Mouse (Mus musculus) midbrain, embryonic 15.5 days (tissue): ENCODE results near the gene Napa. TPM values are rescaled to one million over a fixed set of nuclear protein-coding genes. Genes with fewer than 3 reads are reported as not detected.
A peak's percentile ranks its signal among the peaks of the same experiment; 100 is the strongest.

Experiments used
- ATAC-seq: fragments of 200-750 bp; cut with Nextera tagmentation; replicated peaks from 2 replicates; pipeline ENCODE4 v1.8.0; 2017; ENCODE audit warnings: moderate TSS enrichment
- H3K27ac ChIP-seq: fragments of 300-500 bp; sonication (generic); 2 replicates; pipeline ENCODE4 v1.5.1; 2015; ENCODE audit warnings: mild to moderate bottlenecking, inconsistent platforms
- H3K27me3 ChIP-seq: fragments of 300-500 bp; sonication (generic); replicated peaks from 2 replicates; pipeline ENCODE4 v1.6.1; 2015; ENCODE audit warnings: inconsistent platforms
- H3K36me3 ChIP-seq: fragments of 300-500 bp; sonication (generic); replicated peaks from 2 replicates; pipeline ENCODE4 v1.6.1; 2015; ENCODE audit warnings: inconsistent platforms
- H3K4me1 ChIP-seq: fragments of 300-500 bp; sonication (generic); 2 replicates; pipeline ENCODE4 v1.6.1; 2015; ENCODE audit warnings: inconsistent platforms
- H3K4me2 ChIP-seq: fragments of 300-500 bp; sonication (generic); 2 replicates; pipeline ENCODE4 v1.6.1; 2015; ENCODE audit warnings: inconsistent platforms, mild to moderate bottlenecking, moderate library complexity
- H3K4me3 ChIP-seq: fragments of 300-500 bp; sonication (generic); 2 replicates; pipeline ENCODE4 v1.5.1; 2015; ENCODE audit warnings: mild to moderate bottlenecking, inconsistent platforms
- H3K9ac ChIP-seq: fragments of 300-500 bp; sonication (generic); 2 replicates; pipeline ENCODE4 v1.6.1; 2015; ENCODE audit warnings: mild to moderate bottlenecking, inconsistent platforms
- H3K9me3 ChIP-seq: fragments of 300-500 bp; sonication (generic); 2 replicates; pipeline ENCODE4 v1.6.1; 2016; ENCODE audit warnings: inconsistent platforms
- WGBS: fragments of 180-500 bp; shearing (Covaris S2); methylation state at CpG from one replicate; pipeline ENCODE4 v1.1.7; 2015; ENCODE audit warnings: mixed read lengths; 5-methylcytosine and 5-hydroxymethylcytosine counted together
- polyA plus RNA-seq: library from polyadenylated mRNA; unstranded; fragments of >200 nt; fragmentation: Nextera tagmentation; extraction: Ambion mirVana; gene quantifications from 2 replicates; pipeline ENCODE4 v1.2.1, GENCODE M21; 2015

Napa gene
- polyA plus RNA-seq, 1 experiment from 2014 or later: 224 TPM

DNA sequence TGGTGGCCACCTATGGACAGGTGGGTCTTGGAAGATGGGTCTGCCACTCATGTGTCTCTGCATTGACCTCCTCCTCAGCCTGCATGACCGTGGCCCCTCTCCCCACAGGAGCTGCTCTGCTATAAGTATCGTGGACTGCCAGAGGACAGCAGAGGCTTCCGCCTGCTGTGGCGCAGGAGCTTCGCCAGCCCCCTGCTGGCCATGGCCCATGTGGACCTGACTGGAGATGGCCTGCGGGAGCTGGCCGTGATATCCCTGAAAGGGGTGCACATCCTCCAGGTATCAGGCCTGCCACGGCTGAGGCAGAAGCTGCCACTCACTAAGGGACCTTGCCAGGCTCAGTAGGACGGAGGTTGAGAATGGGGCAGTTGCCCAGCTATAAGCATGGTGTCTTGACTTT is 27.6 kb downstream of the Napa start:
- no peak for ATAC-seq
- WGBS: 81% methylated on average over 9 of the region's 9 CpGs
- H3K9ac ChIP-seq: no peak overlapping the region

DNA sequence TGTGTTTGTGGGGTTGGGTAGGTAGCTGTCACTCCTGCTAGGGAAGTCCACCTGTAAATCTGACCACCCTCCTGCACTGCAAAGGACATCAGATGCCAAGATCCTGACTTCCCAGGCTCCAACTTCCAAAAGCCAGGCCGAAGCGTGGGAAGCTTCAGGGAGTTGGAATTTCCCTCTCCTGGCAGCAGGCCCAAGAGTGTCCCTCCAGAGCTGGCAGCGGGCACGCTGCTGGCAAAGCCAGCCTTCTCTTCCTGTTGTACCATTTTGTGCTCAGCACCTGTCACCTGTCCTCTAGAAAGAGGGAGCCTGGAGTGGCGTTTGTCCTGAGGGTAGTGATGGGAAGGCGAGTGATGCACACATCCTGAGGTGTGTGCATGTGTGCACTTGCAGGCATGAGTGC is 30.1 kb downstream of the Napa start:
- H3K4me2 ChIP-seq: no peak overlapping the region
- no peaks in the 10 kb centered on the region for H3K27me3 ChIP-seq
- 0 out of 2 replicates have a peak overlapping the region, but pooled peaks have one; percentile 80 for H3K27ac ChIP-seq
- H3K9me3 ChIP-seq: no peaks in the 10 kb centered on the region
- H3K36me3 ChIP-seq: 0 out of 2 replicates have a peak, but pooled peaks cover 9% of the 10 kb centered on the region
- no peak overlapping the region for H3K9ac ChIP-seq
- no peak for ATAC-seq
- H3K4me3 ChIP-seq: no peak overlapping the region
- H3K4me1 ChIP-seq: peaks cover 46% of the 10 kb centered on the region
- WGBS: 78% methylated on average over 6 of the region's 6 CpGs

More for the DNA sequence above, 27.6 kb downstream of the Napa start:
- H3K36me3 ChIP-seq: 0 out of 2 replicates have a peak, but pooled peaks cover 9% of the 10 kb centered on the region
- H3K4me2 ChIP-seq: no peak overlapping the region
- H3K9me3 ChIP-seq: no peaks in the 10 kb centered on the region
- peaks cover 22% of the 10 kb centered on the region for H3K4me1 ChIP-seq
- no peak overlapping the region for H3K27ac ChIP-seq
- no peak overlapping the region for H3K4me3 ChIP-seq
- H3K27me3 ChIP-seq: no peaks in the 10 kb centered on the region

DNA sequence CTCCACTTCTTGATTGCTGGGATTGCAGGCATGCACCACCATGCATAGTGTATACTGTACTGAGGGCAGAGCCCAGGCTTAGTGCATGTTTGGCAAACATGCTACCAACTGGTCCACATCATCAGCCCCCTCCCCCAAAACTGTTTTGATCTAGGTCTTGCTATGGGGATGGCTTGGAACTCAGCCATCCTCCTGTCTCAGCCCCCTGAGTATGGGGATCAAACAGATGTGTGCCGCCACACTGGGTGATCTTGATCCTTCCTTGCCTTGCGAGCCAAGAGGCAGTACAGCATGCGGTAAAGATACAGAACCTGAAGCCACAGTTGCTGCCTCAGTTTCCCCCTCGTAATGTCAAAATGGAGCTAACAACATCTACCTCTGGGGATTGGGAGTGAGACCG is 30.6 kb downstream of the Napa start:
- no peak for ATAC-seq
- peak overlapping the region; percentile 78 for H3K9ac ChIP-seq

GRCm38 (mm10) chr7:16129421-16129845 is 31.2 kb downstream of the Napa start, which contains the start of gene Slc8a2:
TSS of gene Slc8a2 (plus strand) at chr7:16129826.
- no peaks in the 10 kb centered on the region for H3K9me3 ChIP-seq
- H3K9ac ChIP-seq: peak within 1 kb of the TSS; percentile 78
- H3K4me3 ChIP-seq: peak within 1 kb of the TSS; percentile 64
- peak within 1 kb of the TSS; percentile 80 for H3K27ac ChIP-seq
- 2% methylated on average over 12 of the region's 12 CpGs for WGBS
- H3K27me3 ChIP-seq: no peaks in the 10 kb centered on the region
- peak; percentile 89 for ATAC-seq
- peaks cover 57% of the 10 kb centered on the region for H3K4me1 ChIP-seq
- H3K36me3 ChIP-seq: 0 out of 2 replicates have a peak, but pooled peaks cover 6% of the 10 kb centered on the region
- H3K4me2 ChIP-seq: peak within 1 kb of the TSS; percentile 73

More for the DNA sequence above, 30.6 kb downstream of the Napa start:
- peak overlapping the region; percentile 80 for H3K27ac ChIP-seq
- no peaks in the 10 kb centered on the region for H3K9me3 ChIP-seq
- peak overlapping the region; percentile 73 for H3K4me2 ChIP-seq
- WGBS: 67% methylated on average over 5 of the region's 5 CpGs
- peaks cover 52% of the 10 kb centered on the region for H3K4me1 ChIP-seq
- no peaks in the 10 kb centered on the region for H3K27me3 ChIP-seq
- H3K4me3 ChIP-seq: peak overlapping the region; percentile 64
- 0 out of 2 replicates have a peak, but pooled peaks cover 9% of the 10 kb centered on the region for H3K36me3 ChIP-seq

DNA sequence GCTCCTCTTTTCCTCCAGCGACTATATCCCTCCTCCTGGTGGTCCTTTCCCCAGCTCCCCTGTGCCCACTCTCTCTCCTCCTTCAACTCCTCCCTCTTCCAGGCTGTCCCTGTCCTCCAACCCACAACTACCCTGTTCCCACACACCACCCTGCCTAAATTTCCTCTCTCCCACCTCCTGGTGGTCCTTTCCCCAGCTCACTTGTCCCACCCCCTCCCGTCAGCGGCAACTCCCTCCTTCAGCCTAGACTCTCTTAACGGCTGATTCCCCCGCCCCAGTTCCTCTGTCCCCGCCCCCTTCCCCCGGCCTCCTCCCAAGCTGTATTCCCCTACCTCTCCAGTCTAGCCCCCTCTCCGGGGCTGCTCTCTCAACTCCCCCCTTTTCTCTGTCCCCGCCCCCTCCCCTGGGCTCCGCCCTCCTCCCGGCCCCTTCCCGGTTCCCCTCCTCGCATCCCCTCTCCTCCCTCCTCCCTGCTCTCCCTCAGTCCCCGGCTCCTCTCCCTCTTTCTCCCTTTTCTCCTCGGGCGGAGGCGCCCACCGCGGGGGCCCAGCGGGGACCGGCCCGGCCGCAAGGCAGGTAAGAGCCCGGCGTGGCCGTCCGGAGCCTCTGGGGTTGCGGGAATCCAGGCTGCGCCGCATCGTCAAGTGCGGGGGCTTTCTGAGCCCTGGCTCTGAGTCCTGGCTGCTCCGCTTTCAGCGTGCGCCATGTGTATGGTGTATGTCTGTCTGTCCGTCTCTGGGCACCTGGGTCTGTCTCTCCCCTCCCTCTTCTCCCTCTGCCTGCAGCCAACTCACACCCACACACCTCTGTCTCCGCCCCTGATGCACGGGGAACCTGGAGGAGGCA is 31.8 kb downstream of the Napa start:
- WGBS: under 1% methylated on average over 36 of the region's 38 CpGs
- 0 out of 2 replicates have a peak, but pooled peaks cover 6% of the 10 kb centered on the region for H3K36me3 ChIP-seq
- peak overlapping the region; percentile 80 for H3K27ac ChIP-seq

DNA sequence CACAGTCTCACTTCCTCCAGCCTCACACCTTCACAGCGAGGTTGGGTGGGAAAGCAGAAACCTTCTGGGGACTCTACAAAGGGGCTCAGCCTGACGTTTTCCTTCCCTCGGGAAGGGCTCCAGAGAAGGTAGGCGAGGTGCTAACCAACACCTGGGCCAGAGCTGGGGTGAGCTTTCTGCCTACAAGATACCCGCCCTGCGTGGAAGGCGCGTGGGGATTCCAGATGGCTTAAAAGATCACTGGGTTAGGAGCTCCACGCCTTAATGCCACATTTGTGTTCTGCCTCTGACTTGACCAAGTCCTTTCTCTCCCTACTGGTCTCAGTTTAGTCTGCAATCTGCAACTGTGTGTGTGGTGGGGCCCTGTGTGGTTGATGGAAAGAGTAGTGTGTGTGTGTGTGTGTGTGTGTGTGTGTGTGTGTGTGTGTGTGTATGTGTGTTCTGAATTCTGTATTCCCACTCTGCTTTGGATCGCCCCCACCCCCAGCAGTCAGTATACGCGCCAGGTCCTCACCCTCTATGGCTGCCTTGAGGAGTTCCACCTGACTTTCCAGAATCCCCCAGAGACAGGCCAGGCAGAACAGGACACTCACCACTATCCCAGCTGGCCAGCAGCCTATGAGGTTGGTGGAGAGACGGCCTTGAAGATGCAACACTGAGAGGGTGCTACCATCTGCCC is 32.8 kb downstream of the Napa start:
- Histone ChIP-seq H3K36me3 (0 out of 2 replicates have a peak, but pooled peaks cover under 1% of the 10 kb centered on the region), H3K27me3 (no peaks in the 10 kb centered on the region), H3K27ac (peak overlapping the region; percentile 80; the same call in 1 of the 2 replicates), H3K4me3 (peak overlapping the region; percentile 64), H3K9ac (peak overlapping the region; percentile 78), H3K9me3 (no peaks in the 10 kb centered on the region), H3K4me1 (peaks cover 67% of the 10 kb centered on the region), H3K4me2 (peak overlapping the region; percentile 73)
- ATAC-seq: no peak
- 33% methylated on average over 13 of the region's 13 CpGs for WGBS

More for the DNA sequence above, 31.8 kb downstream of the Napa start:
- peak overlapping the region; percentile 78 for H3K9ac ChIP-seq
- H3K4me2 ChIP-seq: peak overlapping the region; percentile 73
- H3K4me1 ChIP-seq: peaks cover 64% of the 10 kb centered on the region
- H3K9me3 ChIP-seq: no peaks in the 10 kb centered on the region
- H3K27me3 ChIP-seq: no peaks in the 10 kb centered on the region
- H3K4me3 ChIP-seq: peak overlapping the region; percentile 64
- peak; percentile 79 for ATAC-seq

- Histone ChIP-seq H3K36me3 (no peaks in the 10 kb centered on the region), H3K9ac (no peak overlapping the region; the same call in 1 of the 2 replicates)
- WGBS: 10% methylated on average over 7 of the region's 7 CpGs
Observed at GRCm38 (mm10) chr7:16132161-16132581, 33.9 kb downstream of the Napa start.

DNA sequence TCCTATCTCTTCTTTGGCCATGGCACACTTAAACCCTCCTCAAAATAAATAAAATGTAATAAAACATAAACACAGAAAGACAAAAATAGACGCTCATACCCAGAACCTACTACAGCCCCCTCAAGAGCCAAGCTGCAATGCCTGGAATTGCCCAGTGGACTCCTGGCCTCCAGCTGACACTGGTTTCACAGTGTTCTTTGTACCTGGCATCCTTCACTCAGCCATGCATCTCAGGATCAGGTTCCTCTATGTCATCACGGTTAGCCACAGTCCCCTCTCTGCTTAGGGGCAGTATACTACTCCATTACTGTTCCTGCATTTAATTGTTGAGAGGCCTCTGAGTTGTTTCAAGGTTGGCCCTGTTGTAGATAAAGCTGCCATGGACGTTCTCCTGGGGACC is 34.7 kb downstream of the Napa start:
- ATAC-seq: no peak
- no peaks in the 10 kb centered on the region for H3K27me3 ChIP-seq
- H3K36me3 ChIP-seq: no peaks in the 10 kb centered on the region
- H3K9me3 ChIP-seq: no peaks in the 10 kb centered on the region
- H3K4me3 ChIP-seq: no peak overlapping the region
- no peak overlapping the region for H3K4me2 ChIP-seq
- peaks cover 67% of the 10 kb centered on the region for H3K4me1 ChIP-seq
- no peak overlapping the region for H3K9ac ChIP-seq
- WGBS: 69% methylated on average over 3 of the region's 3 CpGs
- no peak overlapping the region for H3K27ac ChIP-seq

More at GRCm38 (mm10) chr7:16132161-16132581, 33.9 kb downstream of the Napa start:
- no peaks in the 10 kb centered on the region for H3K9me3 ChIP-seq
- peaks cover 67% of the 10 kb centered on the region for H3K4me1 ChIP-seq
- ATAC-seq: no peak
- peak overlapping the region; percentile 2; the same call in 1 of the 2 replicates for H3K4me3 ChIP-seq
- H3K27me3 ChIP-seq: no peaks in the 10 kb centered on the region
- peak overlapping the region; percentile 73 for H3K4me2 ChIP-seq
- H3K27ac ChIP-seq: no peak overlapping the region

- Histone ChIP-seq H3K9me3 (no peaks in the 10 kb centered on the region), H3K4me3 (no peak overlapping the region), H3K4me2 (no peak overlapping the region), H3K27me3 (no peaks in the 10 kb centered on the region), H3K4me1 (peaks cover 60% of the 10 kb centered on the region), H3K27ac (no peak overlapping the region), H3K9ac (no peak overlapping the region), H3K36me3 (no peaks in the 10 kb centered on the region)
- ATAC-seq: no peak
- WGBS: 92% methylated on average over 9 of the region's 9 CpGs
Observed at GRCm38 (mm10) chr7:16133691-16134090, 35.4 kb downstream of the Napa start.

DNA sequence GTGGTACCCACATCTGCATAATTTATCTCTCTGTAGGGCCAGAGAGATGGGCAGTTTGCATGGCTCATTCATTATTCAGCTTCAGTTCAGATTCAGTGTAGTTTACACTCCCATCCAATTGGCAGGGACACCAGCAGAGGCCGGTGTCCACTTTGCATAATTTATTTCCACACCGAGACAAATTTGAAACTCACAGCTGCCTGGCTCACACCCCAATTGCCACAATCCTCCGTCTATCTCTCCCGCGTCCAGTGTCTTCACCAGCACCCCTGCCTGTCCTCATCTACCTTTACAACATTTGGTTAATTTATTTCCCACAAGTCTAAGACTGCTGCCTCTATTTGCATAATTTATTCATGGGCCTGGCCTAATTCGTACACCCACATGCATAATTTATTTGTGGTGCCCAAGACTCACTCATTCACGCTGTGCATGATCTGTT is 36.7 kb downstream of the Napa start:
- WGBS: 19% methylated on average over 7 of the region's 7 CpGs
- Histone ChIP-seq H3K9me3 (no peaks in the 10 kb centered on the region), H3K27ac (peak overlapping the region; percentile 62), H3K27me3 (no peaks in the 10 kb centered on the region), H3K9ac (no peak overlapping the region), H3K4me2 (peak overlapping the region; percentile 26; the same call in 1 of the 2 replicates), H3K4me3 (no peak overlapping the region), H3K4me1 (peaks cover 51% of the 10 kb centered on the region), H3K36me3 (no peaks in the 10 kb centered on the region)
- ATAC-seq: peak; percentile 37

DNA sequence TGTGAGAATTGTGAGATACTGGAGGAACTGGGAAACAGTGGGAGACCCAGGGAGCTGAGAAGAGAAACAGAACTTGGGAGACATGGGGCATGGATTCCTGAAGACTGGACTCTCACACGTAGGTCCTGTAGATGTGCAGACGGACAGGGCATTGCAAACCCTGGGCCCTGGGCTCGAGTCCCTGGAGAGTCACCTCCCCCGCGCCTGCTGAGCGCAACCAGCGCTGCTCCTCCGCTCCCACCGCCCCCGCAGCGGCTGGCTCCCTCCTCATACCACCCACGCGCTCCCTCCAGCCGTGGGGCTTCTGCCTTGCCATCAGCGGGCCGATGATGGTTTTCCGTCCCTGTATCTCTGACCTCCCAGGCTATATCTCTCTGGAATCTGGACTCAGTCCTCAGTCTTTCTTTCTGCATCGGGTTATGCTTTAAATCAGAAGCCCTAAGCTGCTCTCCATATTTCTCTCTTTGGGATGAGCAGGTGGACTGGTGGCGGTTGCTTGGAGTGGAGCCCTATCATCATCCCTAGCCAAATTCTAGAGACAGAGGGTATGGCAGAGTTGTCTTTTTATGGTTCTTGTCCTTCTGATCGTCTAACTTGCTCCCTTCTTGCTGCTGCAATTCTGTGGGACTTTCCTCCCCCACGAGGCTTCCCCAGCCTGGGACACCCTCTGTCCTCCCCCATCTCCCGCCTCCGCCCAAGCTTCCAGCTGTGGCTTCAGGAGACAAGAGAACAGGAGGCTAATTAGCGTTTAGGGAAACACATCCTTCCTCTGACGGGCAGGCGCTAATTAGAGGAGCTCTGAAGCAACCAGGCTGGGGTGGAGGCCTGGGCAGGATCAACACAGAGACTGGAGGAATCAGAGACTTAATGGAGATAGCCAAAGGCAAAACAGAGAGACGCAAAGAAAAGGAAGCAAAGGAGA is 48.5 kb downstream of the Napa start:
- no peak overlapping the region for H3K4me3 ChIP-seq
- no peaks in the 10 kb centered on the region for H3K36me3 ChIP-seq
- 35% methylated on average over 27 of the region's 27 CpGs for WGBS
- ATAC-seq: no peak
- H3K9ac ChIP-seq: no peak overlapping the region
- peaks cover 8% of the 10 kb centered on the region for H3K4me1 ChIP-seq
- no peaks in the 10 kb centered on the region for H3K27me3 ChIP-seq
- no peak overlapping the region for H3K4me2 ChIP-seq
- H3K27ac ChIP-seq: no peak overlapping the region
- H3K9me3 ChIP-seq: no peaks in the 10 kb centered on the region
